Mouse (Mus musculus): ENCODE measurements at regions not wholly inside any gene's neighbourhood (a gene's known extent, or its start where the extent isn't known, plus 50 kb on each side); places are given as distances from the start of the nearest gene placed in this dataset.
A peak's percentile ranks its signal among the peaks of the same experiment; 100 is the strongest.

- H3K27ac ChIP-seq (replicated peaks; ENCODE audit: low read depth, low read length), result no peak overlapping the region
- no peaks in the 10 kb centered on the region for H3K9me3 ChIP-seq (ENCODE audit: control insufficient read depth, low read length)
- H3K9ac ChIP-seq (ENCODE audit: low read depth, low read length), result no peak overlapping the region
- no peaks in the 10 kb centered on the region for H3K36me3 ChIP-seq (ENCODE audit: control insufficient read depth, insufficient read depth, low read length)
- DNase-seq (ENCODE audit: low spot score), result no peak
- no peaks in the 10 kb centered on the region for H3K27me3 ChIP-seq (replicated peaks; ENCODE audit: control insufficient read depth, insufficient read depth, low read length)
- no peaks in the 10 kb centered on the region for H3K4me1 ChIP-seq (ENCODE audit: control insufficient read depth, insufficient read depth, low read length)
- H3K4me3 ChIP-seq (ENCODE audit: low read depth, low read length), result no peak overlapping the region
- no peak overlapping the region for H3K4me2 ChIP-seq (ENCODE audit: low read depth, low read length)
- ATAC-seq (ENCODE audit: low read depth), result no peak
- 79% methylated on average over 1 of the region's 1 CpGs for WGBS
These were observed 224.6 kb upstream of the Tle1 start for GRCm38 (mm10) chr4:72425316-72425715.

GRCm38 (mm10) chr4:72412100-72412788 is 211.5 kb upstream of the Tle1 start:
- Histone ChIP-seq H3K4me1 (ENCODE audit: control insufficient read depth, insufficient read depth, low read length) (no peaks in the 10 kb centered on the region), H3K9ac (ENCODE audit: low read depth, low read length) (no peak overlapping the region), H3K9me3 (ENCODE audit: control insufficient read depth, low read length) (no peaks in the 10 kb centered on the region), H3K27me3 (replicated peaks; ENCODE audit: control insufficient read depth, insufficient read depth, low read length) (no peaks in the 10 kb centered on the region), H3K36me3 (ENCODE audit: control insufficient read depth, insufficient read depth, low read length) (no peaks in the 10 kb centered on the region), H3K4me2 (ENCODE audit: low read depth, low read length) (no peak overlapping the region), H3K27ac (replicated peaks; ENCODE audit: low read depth, low read length) (no peak overlapping the region), H3K4me3 (ENCODE audit: low read depth, low read length) (no peak overlapping the region)
- 83% methylated on average over 8 of the region's 8 CpGs for WGBS
- DNase-seq (ENCODE audit: low spot score), result no peak
- ATAC-seq (ENCODE audit: low read depth), result no peak

- no peak for DNase-seq (ENCODE audit: low spot score)
- WGBS, result 82% methylated on average over 3 of the region's 3 CpGs
These were observed 210.6 kb upstream of the Tle1 start for GRCm38 (mm10) chr4:72411343-72411742.

GRCm38 (mm10) chr4:72400759-72401158 is 200.0 kb upstream of the Tle1 start:
- no peak overlapping the region for H3K4me2 ChIP-seq (ENCODE audit: low read depth, low read length)
- H3K36me3 ChIP-seq (ENCODE audit: control insufficient read depth, insufficient read depth, low read length), result no peaks in the 10 kb centered on the region
- H3K4me3 ChIP-seq (ENCODE audit: low read depth, low read length), result no peak overlapping the region
- H3K4me1 ChIP-seq (ENCODE audit: control insufficient read depth, insufficient read depth, low read length), result no peaks in the 10 kb centered on the region
- H3K27ac ChIP-seq (replicated peaks; ENCODE audit: low read depth, low read length), result no peak overlapping the region
- no peaks in the 10 kb centered on the region for H3K27me3 ChIP-seq (replicated peaks; ENCODE audit: control insufficient read depth, insufficient read depth, low read length)
- 87% methylated on average over 1 of the region's 1 CpGs for WGBS
- ATAC-seq (ENCODE audit: low read depth) (no peak), DNase-seq (ENCODE audit: low spot score) (no peak)
- H3K9ac ChIP-seq (ENCODE audit: low read depth, low read length), result no peak overlapping the region
- no peaks in the 10 kb centered on the region for H3K9me3 ChIP-seq (ENCODE audit: control insufficient read depth, low read length)

More at GRCm38 (mm10) chr4:72411343-72411742, 210.6 kb upstream of the Tle1 start:
- no peak overlapping the region for H3K4me3 ChIP-seq (ENCODE audit: low read depth, low read length)
- ATAC-seq (ENCODE audit: low read depth), result no peak
- no peaks in the 10 kb centered on the region for H3K4me1 ChIP-seq (ENCODE audit: control insufficient read depth, insufficient read depth, low read length)
- H3K36me3 ChIP-seq (ENCODE audit: control insufficient read depth, insufficient read depth, low read length), result no peaks in the 10 kb centered on the region
- no peak overlapping the region for H3K4me2 ChIP-seq (ENCODE audit: low read depth, low read length)
- H3K27ac ChIP-seq (replicated peaks; ENCODE audit: low read depth, low read length), result no peak overlapping the region
- H3K9ac ChIP-seq (ENCODE audit: low read depth, low read length), result no peak overlapping the region
- H3K9me3 ChIP-seq (ENCODE audit: control insufficient read depth, low read length), result no peaks in the 10 kb centered on the region
- H3K27me3 ChIP-seq (replicated peaks; ENCODE audit: control insufficient read depth, insufficient read depth, low read length), result no peaks in the 10 kb centered on the region

GRCm38 (mm10) chr4:72391887-72392435 is 191.2 kb upstream of the Tle1 start:
- H3K27me3 ChIP-seq (replicated peaks; ENCODE audit: control insufficient read depth, insufficient read depth, low read length), result no peaks in the 10 kb centered on the region
- no peak for DNase-seq (ENCODE audit: low spot score)
- no peak for ATAC-seq (ENCODE audit: low read depth)
- no peaks in the 10 kb centered on the region for H3K9me3 ChIP-seq (ENCODE audit: control insufficient read depth, low read length)
- no peaks in the 10 kb centered on the region for H3K4me1 ChIP-seq (ENCODE audit: control insufficient read depth, insufficient read depth, low read length)
- whole genome bisulfite sequencing, result 77% methylated on average over 3 of the region's 3 CpGs
- H3K36me3 ChIP-seq (ENCODE audit: control insufficient read depth, insufficient read depth, low read length), result no peaks in the 10 kb centered on the region
- H3K27ac ChIP-seq (replicated peaks; ENCODE audit: low read depth, low read length), result no peak overlapping the region
- H3K9ac ChIP-seq (ENCODE audit: low read depth, low read length), result no peak overlapping the region
- H3K4me2 ChIP-seq (ENCODE audit: low read depth, low read length), result no peak overlapping the region
- no peak overlapping the region for H3K4me3 ChIP-seq (ENCODE audit: low read depth, low read length)

- Histone ChIP-seq H3K4me3 (ENCODE audit: low read depth, low read length) (no peak overlapping the region), H3K9me3 (ENCODE audit: control insufficient read depth, low read length) (no peaks in the 10 kb centered on the region), H3K4me1 (ENCODE audit: control insufficient read depth, insufficient read depth, low read length) (0 out of 2 replicates have a peak, but pooled peaks cover 9% of the 10 kb centered on the region), H3K27ac (replicated peaks; ENCODE audit: low read depth, low read length) (no peak overlapping the region), H3K36me3 (ENCODE audit: control insufficient read depth, insufficient read depth, low read length) (no peaks in the 10 kb centered on the region), H3K27me3 (replicated peaks; ENCODE audit: control insufficient read depth, insufficient read depth, low read length) (no peaks in the 10 kb centered on the region), H3K4me2 (ENCODE audit: low read depth, low read length) (no peak overlapping the region), H3K9ac (ENCODE audit: low read depth, low read length) (no peak overlapping the region)
- ATAC-seq (ENCODE audit: low read depth) (peak; percentile 67; the same call in 1 of the 2 replicates), DNase-seq (ENCODE audit: low spot score) (peak; percentile 79)
- WGBS, result 52% methylated on average over 5 of the region's 5 CpGs
These were observed 189.3 kb upstream of the Tle1 start for GRCm38 (mm10) chr4:72389811-72390625.

- DNase-seq (ENCODE audit: low spot score) (peak; percentile 95), ATAC-seq (ENCODE audit: low read depth) (peak; percentile 78)
- Histone ChIP-seq H3K27ac (replicated peaks; ENCODE audit: low read depth, low read length) (no peak overlapping the region), H3K9ac (ENCODE audit: low read depth, low read length) (no peak overlapping the region), H3K9me3 (ENCODE audit: control insufficient read depth, low read length) (no peaks in the 10 kb centered on the region), H3K4me3 (ENCODE audit: low read depth, low read length) (no peak overlapping the region), H3K36me3 (ENCODE audit: control insufficient read depth, insufficient read depth, low read length) (no peaks in the 10 kb centered on the region), H3K27me3 (replicated peaks; ENCODE audit: control insufficient read depth, insufficient read depth, low read length) (no peaks in the 10 kb centered on the region), H3K4me1 (ENCODE audit: control insufficient read depth, insufficient read depth, low read length) (peaks cover 14% of the 10 kb centered on the region; the same call in 1 of the 2 replicates), H3K4me2 (ENCODE audit: low read depth, low read length) (peak overlapping the region; percentile 14; the same call in 1 of the 2 replicates)
- WGBS, result 32% methylated on average over 12 of the region's 12 CpGs
These were observed 184.2 kb upstream of the Tle1 start for GRCm38 (mm10) chr4:72384901-72385264.

GRCm38 (mm10) chr4:72384259-72384900 is 183.7 kb upstream of the Tle1 start:
- Histone ChIP-seq H3K27ac (replicated peaks; ENCODE audit: low read depth, low read length) (no peak overlapping the region), H3K9me3 (ENCODE audit: control insufficient read depth, low read length) (no peaks in the 10 kb centered on the region), H3K27me3 (replicated peaks; ENCODE audit: control insufficient read depth, insufficient read depth, low read length) (no peaks in the 10 kb centered on the region), H3K4me3 (ENCODE audit: low read depth, low read length) (no peak overlapping the region), H3K9ac (ENCODE audit: low read depth, low read length) (no peak overlapping the region), H3K36me3 (ENCODE audit: control insufficient read depth, insufficient read depth, low read length) (no peaks in the 10 kb centered on the region), H3K4me2 (ENCODE audit: low read depth, low read length) (peak overlapping the region; percentile 14; the same call in 1 of the 2 replicates), H3K4me1 (ENCODE audit: control insufficient read depth, insufficient read depth, low read length) (peaks cover 18% of the 10 kb centered on the region; the same call in 1 of the 2 replicates)
- ATAC-seq (ENCODE audit: low read depth), result peak; percentile 56; the same call in 1 of the 2 replicates
- peak; percentile 25 for DNase-seq (ENCODE audit: low spot score)
- WGBS, result 88% methylated on average over 5 of the region's 5 CpGs

Data from embryonic facial prominence, embryonic 14.5 days (tissue).